Mouse (Mus musculus) testis, adult 2 months (tissue): ENCODE results near the gene Slco3a1.

Source experiments
- CTCF ChIP-seq: fragments of 200-500 bp; IDR thresholded peaks from 2 replicates; pipeline ENCODE4 v1.5.1; 2012; ENCODE audit warnings: low read depth, mild to moderate bottlenecking, inconsistent platforms, low read length, moderate library complexity; ENCODE audit not compliant: control insufficient read depth, insufficient read depth, insufficient replicate concordance
- POLR2A ChIP-seq: fragments of 200-500 bp; IDR thresholded peaks from 2 replicates; pipeline ENCODE4 v1.6.1; 2012; ENCODE audit warnings: low read depth, mild to moderate bottlenecking, inconsistent platforms, low read length, moderate library complexity; ENCODE audit not compliant: control insufficient read depth

DNA sequence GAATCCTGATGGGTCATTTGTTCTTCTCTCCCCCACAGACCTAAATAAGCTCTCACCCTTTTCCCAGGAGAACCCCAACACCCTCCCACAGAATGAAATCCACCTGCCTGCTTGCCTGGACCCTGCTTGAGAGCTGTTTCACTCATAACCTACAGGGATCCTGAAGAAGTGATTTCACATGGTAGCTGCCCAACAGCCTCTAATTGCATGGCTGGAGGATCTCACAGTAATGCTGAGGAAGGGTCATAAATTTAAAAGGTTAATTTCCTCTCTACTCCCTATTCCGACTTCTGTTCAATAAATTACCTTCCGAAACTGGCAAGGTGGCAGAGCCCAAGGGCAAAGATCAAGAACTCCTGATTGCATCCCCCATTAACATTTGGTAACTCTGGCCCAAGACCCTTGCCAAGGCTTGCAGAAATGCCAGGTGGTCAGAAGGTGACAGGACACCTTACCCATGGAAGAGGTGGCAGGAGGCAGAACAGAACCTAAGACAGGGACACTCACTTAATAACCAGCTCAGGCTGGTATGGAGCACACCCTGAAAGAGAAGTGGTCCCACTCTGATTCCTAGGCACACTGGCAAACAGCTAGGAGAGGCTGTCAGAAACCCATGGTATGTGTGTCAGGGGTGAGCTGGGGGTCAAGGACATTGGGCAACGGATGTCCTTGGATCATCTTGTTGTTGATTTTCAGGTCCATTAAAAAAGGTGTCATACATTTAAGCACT, 71.1 kb downstream of the Slco3a1 start:
- no peak for TF ChIP-seq CTCF
- TF ChIP-seq POLR2A = no peak
